Mouse (Mus musculus): ENCODE results near the gene Anxa5. TPM values are rescaled to one million over a fixed set of nuclear protein-coding genes. Genes with fewer than 3 reads are reported as not detected.

Anxa5 gene
- polyA plus RNA-seq, 1 experiment from 2014 or later = 453 TPM

DNA sequence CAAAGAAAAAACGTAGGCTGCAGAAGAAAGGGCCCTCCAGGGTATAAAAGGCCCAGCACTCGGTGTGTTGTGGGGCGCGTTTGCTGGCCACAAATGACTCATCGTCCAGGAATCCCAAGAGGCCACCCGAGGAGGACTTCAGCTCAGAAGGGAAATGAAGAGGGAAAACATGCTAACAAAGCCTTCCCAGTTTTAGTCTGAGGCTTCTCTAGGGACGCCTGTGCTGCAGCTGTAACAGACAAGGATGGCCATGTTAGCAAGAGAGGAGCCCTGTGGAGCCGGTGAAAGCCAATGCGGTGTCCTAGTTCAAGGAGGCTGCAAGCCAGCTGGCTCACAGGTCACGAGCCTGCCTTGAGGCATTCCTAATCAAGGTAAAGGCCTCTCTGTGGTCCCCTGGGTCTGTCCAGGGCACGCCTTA, 6.1 kb upstream of the Anxa5 start:
- peaks cover 25% of the 10 kb centered on the region for H3K4me1 ChIP-seq (ENCODE audit: control insufficient read depth, insufficient read depth, low read length)
- H3K27me3 ChIP-seq (ENCODE audit: control insufficient read depth, insufficient read depth, low read length) = no peaks in the 10 kb centered on the region
- H3K27ac ChIP-seq (ENCODE audit: low read length) = peak overlapping the region; percentile 98
- H3K36me3 ChIP-seq (ENCODE audit: control insufficient read depth, insufficient read depth) = no peaks in the 10 kb centered on the region
- peak overlapping the region; percentile 76 for H3K9ac ChIP-seq (ENCODE audit: low read length)
- peak; percentile 79 for ATAC-seq (replicated peaks; ENCODE audit: extremely low read depth, insufficient read depth, low FRiP score)
- no peaks in the 10 kb centered on the region for H3K9me3 ChIP-seq (replicated peaks; ENCODE audit: control insufficient read depth, low read length)
- peak overlapping the region; percentile 53 for H3K4me2 ChIP-seq (ENCODE audit: low read depth, low read length)
- peak overlapping the region; percentile 17 for H3K4me3 ChIP-seq (ENCODE audit: low read length)
- WGBS = 7% methylated on average over 11 of the region's 11 CpGs

GRCm38 (mm10) chr3:36480486-36480885, 4.8 kb upstream of the Anxa5 start:
- peaks cover 29% of the 10 kb centered on the region for H3K4me1 ChIP-seq (ENCODE audit: control insufficient read depth, insufficient read depth, low read length)
- 55% methylated on average over 2 of the region's 2 CpGs for WGBS
- no peaks in the 10 kb centered on the region for H3K36me3 ChIP-seq (ENCODE audit: control insufficient read depth, insufficient read depth)
- no peaks in the 10 kb centered on the region for H3K9me3 ChIP-seq (replicated peaks; ENCODE audit: control insufficient read depth, low read length)
- no peak overlapping the region for H3K4me2 ChIP-seq (ENCODE audit: low read depth, low read length)
- no peak overlapping the region for H3K4me3 ChIP-seq (ENCODE audit: low read length)
- no peak overlapping the region for H3K27ac ChIP-seq (ENCODE audit: low read length)
- ATAC-seq (replicated peaks; ENCODE audit: extremely low read depth, insufficient read depth, low FRiP score) = no peak
- no peaks in the 10 kb centered on the region for H3K27me3 ChIP-seq (ENCODE audit: control insufficient read depth, insufficient read depth, low read length)
- H3K9ac ChIP-seq (ENCODE audit: low read length) = no peak overlapping the region

- WGBS = 92% methylated on average over 8 of the region's 8 CpGs
- H3K36me3 ChIP-seq (ENCODE audit: control insufficient read depth, insufficient read depth) = no peaks in the 10 kb centered on the region
- H3K4me1 ChIP-seq (ENCODE audit: control insufficient read depth, insufficient read depth, low read length) = peaks cover 34% of the 10 kb centered on the region
- no peak overlapping the region for H3K27ac ChIP-seq (ENCODE audit: low read length)
- no peak for ATAC-seq (replicated peaks; ENCODE audit: extremely low read depth, insufficient read depth, low FRiP score)
- H3K9me3 ChIP-seq (replicated peaks; ENCODE audit: control insufficient read depth, low read length) = no peaks in the 10 kb centered on the region
- no peak overlapping the region for H3K4me3 ChIP-seq (ENCODE audit: low read length)
- H3K9ac ChIP-seq (ENCODE audit: low read length) = no peak overlapping the region
- no peaks in the 10 kb centered on the region for H3K27me3 ChIP-seq (ENCODE audit: control insufficient read depth, insufficient read depth, low read length)
- no peak overlapping the region for H3K4me2 ChIP-seq (ENCODE audit: low read depth, low read length)
These were observed 3.1 kb upstream of the Anxa5 start for GRCm38 (mm10) chr3:36478776-36479175.

DNA sequence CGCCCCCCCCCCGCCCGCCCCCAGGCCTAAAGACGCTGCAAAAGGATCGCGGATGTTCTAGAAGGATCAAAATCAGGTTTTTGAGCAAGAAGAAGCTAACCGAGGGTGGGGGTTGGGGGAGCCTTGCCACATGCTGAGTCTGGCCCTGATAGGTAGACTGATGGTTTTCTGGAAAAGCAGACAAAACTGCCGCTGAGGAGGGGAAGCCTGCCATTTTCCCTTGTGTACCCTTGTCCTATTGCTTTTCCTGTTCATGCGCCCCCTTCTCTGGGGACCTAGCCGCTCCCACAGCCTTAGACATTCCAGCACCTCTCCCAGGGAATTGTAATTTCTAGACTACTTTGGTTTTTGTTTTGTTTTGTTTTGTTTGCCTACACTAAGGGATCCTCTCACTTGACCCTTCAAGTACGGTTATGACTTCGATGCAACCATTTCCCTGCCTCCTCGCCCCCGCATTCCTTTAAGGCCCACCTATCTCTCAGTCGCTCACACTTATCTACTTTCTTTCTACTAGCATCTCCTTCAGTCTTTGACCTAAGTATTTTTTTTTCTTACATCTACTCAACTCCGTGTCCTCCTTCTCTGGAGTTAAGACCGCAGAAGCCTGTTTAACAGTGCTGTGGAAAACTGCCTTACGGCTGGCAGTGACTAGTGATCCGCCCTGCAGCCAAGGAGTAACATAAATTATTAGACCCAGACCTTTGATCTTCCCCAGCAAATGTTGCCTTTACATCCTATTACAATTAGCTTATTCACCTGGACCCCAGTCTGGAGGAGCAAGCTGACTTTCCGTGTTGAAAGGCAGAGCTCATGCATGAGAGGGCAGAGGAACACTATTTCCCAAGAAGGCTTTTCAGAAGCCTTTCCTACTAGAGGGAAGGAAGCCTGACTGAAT, 814 bp upstream of the Anxa5 start:
- peaks cover 37% of the 10 kb centered on the region for H3K4me1 ChIP-seq (ENCODE audit: control insufficient read depth, insufficient read depth, low read length)
- WGBS = 24% methylated on average over 20 of the region's 20 CpGs
- H3K36me3 ChIP-seq (ENCODE audit: control insufficient read depth, insufficient read depth) = no peaks in the 10 kb centered on the region
- peak overlapping the region; percentile 89 for H3K4me3 ChIP-seq (ENCODE audit: low read length)
- H3K9me3 ChIP-seq (replicated peaks; ENCODE audit: control insufficient read depth, low read length) = no peaks in the 10 kb centered on the region
- H3K27me3 ChIP-seq (ENCODE audit: control insufficient read depth, insufficient read depth, low read length) = no peaks in the 10 kb centered on the region
- peak overlapping the region; percentile 75 for H3K4me2 ChIP-seq (ENCODE audit: low read depth, low read length)
- ATAC-seq (replicated peaks; ENCODE audit: extremely low read depth, insufficient read depth, low FRiP score) = no peak
- peak overlapping the region; percentile 99 for H3K27ac ChIP-seq (ENCODE audit: low read length)
- H3K9ac ChIP-seq (ENCODE audit: low read length) = peak overlapping the region; percentile 81

DNA sequence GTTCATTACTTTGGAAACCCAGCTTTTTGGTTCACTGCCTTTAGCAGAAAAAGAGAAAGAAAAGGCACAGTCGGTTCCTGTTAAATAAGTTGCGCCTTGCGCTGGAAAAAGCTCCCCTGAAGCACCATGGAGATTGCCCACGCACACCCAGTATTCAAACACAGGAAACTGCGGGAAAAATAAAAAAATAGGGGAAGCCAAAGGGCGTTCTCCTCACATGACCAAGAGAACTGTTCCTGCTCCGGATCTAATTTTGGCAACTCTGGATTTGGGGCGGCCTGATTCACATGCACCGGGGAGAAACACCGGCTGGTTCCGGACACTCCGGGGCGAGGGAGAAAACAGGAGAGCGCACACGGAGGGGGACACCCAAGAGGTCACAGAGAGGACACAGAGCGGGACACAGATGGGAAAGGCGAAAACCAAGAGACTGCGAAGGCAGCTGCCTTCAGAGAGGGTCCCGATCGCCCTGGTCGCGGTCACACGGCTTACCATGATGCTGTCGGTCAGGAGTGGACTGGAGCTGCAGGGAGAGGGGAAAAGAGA, 683 bp downstream of the Anxa5 start:
- Histone ChIP-seq H3K27ac (ENCODE audit: low read length) (peak overlapping the region; percentile 99), H3K27me3 (ENCODE audit: control insufficient read depth, insufficient read depth, low read length) (no peaks in the 10 kb centered on the region), H3K36me3 (ENCODE audit: control insufficient read depth, insufficient read depth) (no peaks in the 10 kb centered on the region), H3K4me3 (ENCODE audit: low read length) (peak overlapping the region; percentile 89), H3K4me1 (ENCODE audit: control insufficient read depth, insufficient read depth, low read length) (peaks cover 46% of the 10 kb centered on the region), H3K9me3 (replicated peaks; ENCODE audit: control insufficient read depth, low read length) (no peaks in the 10 kb centered on the region), H3K9ac (ENCODE audit: low read length) (peak overlapping the region; percentile 95), H3K4me2 (ENCODE audit: low read depth, low read length) (peak overlapping the region; percentile 75)
- peak; percentile 12 for ATAC-seq (replicated peaks; ENCODE audit: extremely low read depth, insufficient read depth, low FRiP score)
- WGBS = 2% methylated on average over 24 of the region's 24 CpGs

DNA sequence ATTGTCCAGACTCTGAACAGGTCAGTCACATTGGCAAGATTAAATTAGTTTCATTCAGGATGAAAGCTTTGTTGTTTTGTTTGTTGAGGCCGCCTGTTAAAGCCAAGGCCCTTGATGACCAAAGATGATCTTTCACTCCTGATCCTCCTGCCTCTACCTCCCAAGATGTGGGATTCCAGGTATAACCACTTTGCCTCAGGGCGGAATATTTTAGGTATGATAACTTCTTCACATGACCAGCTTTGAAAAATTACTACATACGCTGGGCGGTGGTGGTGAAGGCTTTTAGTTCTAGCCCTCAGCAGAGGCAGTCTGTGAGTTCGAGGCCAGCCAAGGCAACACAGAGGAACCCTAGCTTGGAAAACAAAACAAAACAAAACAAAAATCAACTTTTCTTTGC, 1.3 kb downstream of the Anxa5 start:
- no peak for ATAC-seq (replicated peaks; ENCODE audit: extremely low read depth, insufficient read depth, low FRiP score)
- Histone ChIP-seq H3K36me3 (ENCODE audit: control insufficient read depth, insufficient read depth) (no peaks in the 10 kb centered on the region), H3K27ac (ENCODE audit: low read length) (peak overlapping the region; percentile 99), H3K9me3 (replicated peaks; ENCODE audit: control insufficient read depth, low read length) (no peaks in the 10 kb centered on the region), H3K4me1 (ENCODE audit: control insufficient read depth, insufficient read depth, low read length) (peaks cover 51% of the 10 kb centered on the region), H3K27me3 (ENCODE audit: control insufficient read depth, insufficient read depth, low read length) (no peaks in the 10 kb centered on the region), H3K4me3 (ENCODE audit: low read length) (peak overlapping the region; percentile 89), H3K4me2 (ENCODE audit: low read depth, low read length) (peak overlapping the region; percentile 75), H3K9ac (ENCODE audit: low read length) (peak overlapping the region; percentile 95)
- WGBS = 63% methylated on average over 5 of the region's 5 CpGs

DNA sequence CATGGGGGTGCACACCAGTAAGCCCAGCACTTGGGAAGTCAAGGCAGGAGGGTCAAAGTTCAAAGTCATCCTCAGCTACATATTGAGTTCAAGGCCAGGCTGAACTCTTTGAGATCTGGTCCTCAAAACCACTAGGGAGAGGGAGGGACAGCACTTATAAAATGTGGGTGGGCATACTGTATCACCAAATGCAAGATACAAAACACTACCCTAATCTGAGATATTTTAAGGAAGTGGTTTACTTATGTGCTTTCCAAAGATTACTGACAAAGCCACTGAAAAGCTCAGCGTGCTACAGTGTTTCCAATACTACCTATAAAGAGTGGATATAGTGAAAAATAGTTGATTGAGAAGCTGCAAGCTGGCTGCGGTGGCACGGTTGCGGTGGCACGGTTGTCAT, 2.5 kb downstream of the Anxa5 start:
- Histone ChIP-seq H3K9ac (ENCODE audit: low read length) (no peak overlapping the region), H3K4me1 (ENCODE audit: control insufficient read depth, insufficient read depth, low read length) (peaks cover 51% of the 10 kb centered on the region), H3K27ac (ENCODE audit: low read length) (no peak overlapping the region), H3K27me3 (ENCODE audit: control insufficient read depth, insufficient read depth, low read length) (no peaks in the 10 kb centered on the region), H3K4me2 (ENCODE audit: low read depth, low read length) (peak overlapping the region; percentile 23), H3K4me3 (ENCODE audit: low read length) (no peak overlapping the region), H3K9me3 (replicated peaks; ENCODE audit: control insufficient read depth, low read length) (no peaks in the 10 kb centered on the region), H3K36me3 (ENCODE audit: control insufficient read depth, insufficient read depth) (no peaks in the 10 kb centered on the region)
- ATAC-seq (replicated peaks; ENCODE audit: extremely low read depth, insufficient read depth, low FRiP score) = no peak
- 95% methylated on average over 5 of the region's 5 CpGs for WGBS

DNA sequence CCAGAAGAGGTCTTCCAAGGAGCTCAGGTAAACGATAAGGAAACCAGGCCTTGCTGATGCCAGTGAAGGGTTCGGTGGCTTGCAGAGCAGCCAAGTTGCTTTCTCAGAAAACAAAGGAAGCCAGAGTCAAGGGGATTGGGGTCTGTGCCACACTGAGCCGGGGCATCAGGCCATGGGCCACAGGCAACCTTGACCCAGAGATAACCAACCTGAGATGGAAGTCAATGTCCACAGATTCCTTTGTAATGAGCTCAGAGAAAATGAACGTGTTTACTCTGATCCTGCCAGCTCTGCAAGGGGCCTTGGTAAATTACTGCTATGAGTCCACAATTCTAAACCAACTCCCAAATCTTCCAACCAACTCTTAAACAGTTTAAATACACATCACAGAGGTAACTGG, 3.8 kb downstream of the Anxa5 start:
- no peaks in the 10 kb centered on the region for H3K9me3 ChIP-seq (replicated peaks; ENCODE audit: control insufficient read depth, low read length)
- WGBS = 38% methylated on average over 4 of the region's 4 CpGs
- H3K27ac ChIP-seq (ENCODE audit: low read length) = no peak overlapping the region
- H3K27me3 ChIP-seq (ENCODE audit: control insufficient read depth, insufficient read depth, low read length) = no peaks in the 10 kb centered on the region
- ATAC-seq (replicated peaks; ENCODE audit: extremely low read depth, insufficient read depth, low FRiP score) = no peak
- H3K4me2 ChIP-seq (ENCODE audit: low read depth, low read length) = peak overlapping the region; percentile 39; the same call in 1 of the 2 replicates
- peaks cover 54% of the 10 kb centered on the region for H3K4me1 ChIP-seq (ENCODE audit: control insufficient read depth, insufficient read depth, low read length)
- H3K4me3 ChIP-seq (ENCODE audit: low read length) = no peak overlapping the region
- H3K36me3 ChIP-seq (ENCODE audit: control insufficient read depth, insufficient read depth) = no peaks in the 10 kb centered on the region
- no peak overlapping the region; the same call in 1 of the 2 replicates for H3K9ac ChIP-seq (ENCODE audit: low read length)

DNA sequence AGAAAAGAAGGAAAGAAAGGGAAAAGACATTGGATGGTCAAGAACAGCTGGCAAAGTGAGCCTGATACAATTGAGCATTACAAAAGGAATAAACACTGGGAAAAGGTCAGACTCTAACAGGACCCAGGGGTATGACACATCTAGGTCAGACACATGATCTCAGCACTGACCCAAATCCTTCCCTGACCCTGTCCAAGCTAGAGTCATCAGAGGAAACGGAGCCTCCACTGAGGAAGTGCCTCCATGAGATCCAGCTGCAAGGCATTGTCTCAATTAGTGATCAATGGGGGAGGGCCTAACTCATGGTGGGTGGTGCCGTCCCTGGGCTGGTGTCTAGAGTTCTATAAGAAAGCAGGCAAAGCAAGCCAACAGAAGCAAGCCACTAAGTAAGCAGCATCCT, 6.8 kb downstream of the Anxa5 start:
- Histone ChIP-seq H3K4me3 (ENCODE audit: low read length) (no peak overlapping the region), H3K9ac (ENCODE audit: low read length) (no peak overlapping the region), H3K36me3 (ENCODE audit: control insufficient read depth, insufficient read depth) (peaks cover 8% of the 10 kb centered on the region), H3K4me2 (ENCODE audit: low read depth, low read length) (no peak overlapping the region), H3K27ac (ENCODE audit: low read length) (no peak overlapping the region), H3K4me1 (ENCODE audit: control insufficient read depth, insufficient read depth, low read length) (peaks cover 51% of the 10 kb centered on the region), H3K9me3 (replicated peaks; ENCODE audit: control insufficient read depth, low read length) (no peaks in the 10 kb centered on the region), H3K27me3 (ENCODE audit: control insufficient read depth, insufficient read depth, low read length) (no peaks in the 10 kb centered on the region)
- WGBS = 61% methylated on average over 2 of the region's 2 CpGs
- ATAC-seq (replicated peaks; ENCODE audit: extremely low read depth, insufficient read depth, low FRiP score) = no peak

All from heart, embryonic 16.5 days (tissue).